Mouse (Mus musculus) right cerebral cortex, adult 18-20 months (tissue): Measurements from ENCODE around the gene Rars2.

Experiments
- DNase-seq: peaks from one replicate; pipeline ENCODE4 v3.0.0; 2022; ENCODE audit warnings: mixed read lengths

Gene Rars2

DNA sequence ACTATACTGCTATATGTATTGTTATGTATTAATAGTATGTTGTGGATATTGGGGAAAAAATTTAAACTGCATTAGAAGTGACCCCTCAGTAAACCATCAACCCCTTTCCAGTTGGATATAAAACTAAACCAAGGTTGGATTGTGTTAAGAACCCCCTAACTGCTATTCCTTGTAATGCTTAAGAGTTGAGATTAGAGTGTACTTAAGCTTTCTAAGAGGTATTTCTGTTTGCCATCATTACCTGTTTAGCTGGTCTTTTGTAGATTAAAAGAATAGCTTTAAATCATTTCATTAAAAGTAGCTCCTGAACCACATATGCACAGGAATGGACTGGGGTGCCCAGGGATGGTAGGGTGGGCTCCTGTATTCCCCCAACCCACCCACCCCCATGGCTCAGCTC is 30.0 kb downstream of the Rars2 start:
- no peak for DNase-seq

- DNase-seq: no peak
Observed at GRCm38 (mm10) chr4:34653179-34653578, 38.4 kb downstream of the Rars2 start.

DNA sequence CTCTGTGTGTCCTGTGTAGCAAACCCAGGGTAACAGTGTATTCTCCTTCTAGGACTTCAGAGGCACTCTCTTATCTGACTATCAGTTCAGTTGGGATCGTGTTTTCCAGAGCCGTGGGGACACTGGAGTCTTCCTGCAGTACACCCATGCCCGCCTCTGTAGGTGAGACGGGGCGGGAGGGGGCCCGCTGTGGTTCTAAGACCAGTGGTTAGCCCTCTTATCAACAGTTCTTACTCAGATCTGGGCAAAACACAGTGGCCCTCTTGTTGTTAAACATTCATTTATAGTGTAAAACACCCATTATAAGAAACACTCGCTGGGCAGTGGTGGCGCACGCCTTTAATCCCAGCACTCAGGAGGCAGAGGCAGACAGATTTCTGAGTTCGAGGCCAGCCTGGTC is 41.3 kb downstream of the Rars2 start:
- DNase-seq: no peak

GRCm38 (mm10) chr4:34659012-34659411 is 44.3 kb downstream of the Rars2 start:
- no peak for DNase-seq

DNA sequence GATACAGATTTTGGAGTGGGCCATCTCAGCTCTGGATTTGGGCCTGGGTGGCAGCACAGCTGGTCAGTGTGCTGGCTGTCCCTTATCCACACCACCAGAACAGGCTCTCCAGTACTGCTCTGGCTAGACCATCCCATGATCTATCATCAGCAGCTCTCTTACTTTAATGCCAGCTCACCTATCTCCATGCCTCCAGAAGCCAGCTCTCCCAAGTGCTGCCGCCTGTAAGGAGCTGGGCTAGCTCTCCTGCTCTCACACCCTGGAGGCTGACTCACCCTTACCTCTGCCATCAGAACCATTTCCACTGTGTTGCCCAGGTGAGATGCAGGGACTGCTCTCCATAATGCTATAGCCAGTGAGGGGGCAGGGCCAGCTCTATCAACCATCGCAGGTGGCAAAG is 46.8 kb downstream of the Rars2 start:
- peak; percentile 14 for DNase-seq

- peak; percentile 73 for DNase-seq
Observed at GRCm38 (mm10) chr4:34661927-34662326, 47.2 kb downstream of the Rars2 start.

DNA sequence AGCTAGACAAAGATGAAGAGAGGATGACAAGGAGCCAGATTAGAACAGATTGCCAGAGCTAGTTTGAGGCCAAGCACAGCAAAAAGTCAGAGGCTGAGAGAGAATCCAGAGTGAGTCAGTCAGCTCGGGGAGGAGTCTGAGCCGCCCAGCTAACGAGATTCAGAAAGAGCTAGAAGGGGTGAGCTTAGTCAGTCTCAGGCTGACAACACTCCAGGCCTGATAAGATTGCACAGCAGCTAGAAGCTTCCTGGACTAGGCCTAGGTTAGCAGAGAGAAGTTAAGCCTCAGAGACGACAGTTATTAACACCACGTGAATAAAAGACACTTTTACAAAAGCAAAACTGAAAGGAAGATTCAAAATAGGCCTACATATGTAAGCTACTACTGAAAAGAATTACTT is 53.2 kb downstream of the Rars2 start:
- DNase-seq: no peak

DNA sequence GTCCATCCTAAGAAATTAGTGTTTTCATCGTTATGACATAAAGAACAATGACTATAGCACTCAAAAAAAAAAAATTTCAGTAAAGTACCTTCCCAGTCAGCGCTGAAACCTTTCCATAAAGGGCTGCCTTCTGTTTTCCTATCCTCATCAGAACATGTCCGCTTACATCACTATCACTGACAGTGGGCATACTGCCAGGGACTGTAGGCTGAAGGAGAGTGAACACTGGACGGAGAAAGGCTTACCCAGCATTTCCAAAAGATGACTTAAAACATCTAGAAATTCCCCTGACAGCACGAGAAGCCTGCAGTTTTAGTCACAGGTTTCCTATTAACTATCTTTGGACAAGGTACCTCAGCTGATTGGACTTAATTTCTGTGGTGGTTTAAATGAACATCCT is 59.0 kb downstream of the Rars2 start:
- DNase-seq: no peak

DNA sequence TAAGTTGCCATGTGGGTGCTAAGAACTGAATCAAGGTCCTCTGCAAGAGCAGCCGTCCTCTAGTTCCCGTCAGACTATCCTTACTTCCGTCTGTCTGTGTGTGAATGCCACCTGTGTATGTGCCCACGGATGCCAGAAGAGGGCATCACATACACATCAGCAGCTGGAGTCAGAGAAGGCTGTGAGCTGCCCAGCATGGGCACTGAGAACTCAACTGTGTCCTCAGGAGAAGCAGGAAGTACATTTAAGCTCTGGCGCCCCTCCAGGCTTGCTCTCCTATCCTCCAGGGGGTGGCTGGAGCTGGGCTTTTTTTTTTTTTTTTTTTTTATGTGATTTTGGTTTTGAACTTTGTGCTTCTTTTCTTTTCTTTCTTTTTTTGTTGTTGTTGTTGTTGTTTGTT is 65.8 kb downstream of the Rars2 start:
- no peak for DNase-seq

GRCm38 (mm10) chr4:34686874-34687567 is 72.3 kb downstream of the Rars2 start, which contains the start of gene Slc35a1:
Gene Slc35a1 (minus strand): TSS chr4:34687438.
- peak; percentile 96 for DNase-seq

GRCm38 (mm10) chr4:34688021-34688420 is 73.3 kb downstream of the Rars2 start:
- DNase-seq: no peak

GRCm38 (mm10) chr4:34701528-34701927 is 86.8 kb downstream of the Rars2 start:
- DNase-seq: no peak

DNA sequence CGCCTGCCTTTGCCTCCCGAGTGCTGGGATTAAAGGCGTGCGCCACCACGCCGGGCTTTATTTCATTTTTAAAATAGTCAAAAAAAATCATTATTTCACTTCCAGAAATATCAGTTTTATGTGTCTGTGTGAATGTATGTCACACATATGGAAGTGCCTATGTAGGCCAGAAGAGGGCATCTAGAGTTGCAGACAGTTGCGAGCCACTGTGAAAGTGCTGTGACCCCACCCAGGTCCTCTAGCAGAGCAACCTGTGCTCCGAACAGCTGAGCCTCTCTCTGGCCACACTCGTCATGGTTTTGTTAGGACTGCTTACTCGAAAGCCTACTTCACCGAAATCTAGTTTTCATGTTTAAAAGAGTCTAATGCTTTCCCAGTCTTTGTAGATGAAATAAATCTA is 87.5 kb downstream of the Rars2 start:
- no peak for DNase-seq

- no peak for DNase-seq
Observed at GRCm38 (mm10) chr4:34703029-34703428, 88.3 kb downstream of the Rars2 start.

DNA sequence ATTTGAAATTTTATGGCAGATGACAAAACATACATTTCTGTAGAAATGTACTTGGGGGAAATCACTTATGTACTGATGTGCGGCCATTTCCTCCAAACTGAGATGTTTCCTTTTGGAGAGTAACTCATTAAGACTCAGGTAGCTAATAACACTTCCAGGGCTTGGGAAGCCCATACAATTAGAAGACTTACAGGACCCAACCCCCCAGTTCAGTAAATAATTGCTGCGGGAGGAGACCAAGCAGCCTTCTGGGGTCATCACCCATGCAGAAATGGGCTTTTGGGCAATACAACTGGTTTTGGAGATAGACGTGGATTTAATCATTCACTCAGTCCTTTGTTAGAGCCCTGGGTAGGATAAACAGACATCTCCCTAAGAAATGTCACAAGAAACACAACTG is 92.5 kb downstream of the Rars2 start:
- DNase-seq: no peak

DNA sequence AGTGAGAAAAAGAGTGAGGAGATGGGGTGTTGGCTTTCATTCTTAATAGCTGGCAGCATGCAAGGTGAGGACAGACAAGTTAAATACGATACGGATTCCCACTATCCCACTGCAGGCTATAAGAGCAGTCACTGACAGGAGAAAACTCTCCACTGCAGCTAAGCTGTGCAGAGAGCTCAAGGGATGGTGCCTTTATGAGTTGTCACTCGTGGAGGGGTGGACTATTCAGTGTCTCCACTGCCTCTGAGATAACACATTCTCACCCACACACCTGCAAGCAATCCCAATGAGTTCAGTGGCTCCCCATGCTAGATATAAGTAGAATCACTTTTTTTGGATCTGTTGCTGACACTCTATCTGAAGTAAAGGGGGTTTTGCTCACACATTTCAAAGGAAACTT is 93.4 kb downstream of the Rars2 start:
- peak; percentile 21 for DNase-seq
